Mouse (Mus musculus) megakaryocyte, embryonic 14.5 days (primary cell): ENCODE results near the gene Unk.

Source experiments
- FLI1 ChIP-seq: IDR thresholded peaks from 2 replicates; pipeline ENCODE4 v1.6.1; 2012; ENCODE audit warnings: low read length, inconsistent platforms, mixed read lengths
- GATA1 ChIP-seq: IDR thresholded peaks from 3 replicates; pipeline ENCODE4 v1.6.1; 2012; ENCODE audit warnings: mixed read lengths, low read length, inconsistent platforms, borderline replicate concordance

DNA sequence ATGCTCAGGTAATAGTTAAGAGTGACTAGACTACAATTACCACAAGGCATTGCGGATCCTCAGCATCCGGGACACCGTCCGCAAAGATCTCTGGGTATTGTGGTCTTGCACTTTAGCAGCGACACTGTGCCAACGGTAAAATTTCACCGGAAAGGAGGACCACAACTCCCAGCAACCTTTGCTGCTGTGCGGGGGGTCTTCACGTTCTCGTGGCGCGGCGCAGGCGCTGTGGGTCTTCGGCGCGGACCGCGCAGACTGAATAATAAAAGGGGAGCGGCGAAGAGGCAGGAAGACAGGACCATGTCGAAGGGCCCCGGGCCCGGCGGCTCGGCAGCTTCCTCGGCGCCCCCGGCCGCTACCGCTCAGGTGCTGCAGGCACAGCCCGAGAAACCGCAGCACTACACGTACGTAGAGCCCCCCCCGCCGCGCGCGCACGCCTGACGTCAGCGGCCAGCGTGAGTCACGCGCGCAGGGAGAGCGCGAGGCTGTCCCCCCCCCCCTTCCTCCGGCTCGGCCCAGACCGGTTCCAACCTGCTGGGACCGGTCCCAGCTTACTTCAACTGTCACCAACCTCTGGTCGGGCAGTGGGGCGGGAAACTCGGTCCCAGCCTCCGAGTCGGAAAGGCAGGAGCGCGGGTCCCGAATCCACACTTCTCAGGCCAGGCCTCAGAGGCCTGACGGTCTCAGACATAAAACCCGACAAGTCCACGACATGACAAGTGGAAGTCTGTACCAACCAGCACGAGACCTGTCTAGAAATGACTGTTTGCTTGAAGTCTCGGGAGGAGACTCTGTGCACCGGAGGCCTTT is at the start of gene Unk:
- no peak for TF ChIP-seq GATA1
- no peak for TF ChIP-seq FLI1
